Mouse (Mus musculus): ENCODE measurements around the gene Gsto1.

Gene Gsto1

DNA sequence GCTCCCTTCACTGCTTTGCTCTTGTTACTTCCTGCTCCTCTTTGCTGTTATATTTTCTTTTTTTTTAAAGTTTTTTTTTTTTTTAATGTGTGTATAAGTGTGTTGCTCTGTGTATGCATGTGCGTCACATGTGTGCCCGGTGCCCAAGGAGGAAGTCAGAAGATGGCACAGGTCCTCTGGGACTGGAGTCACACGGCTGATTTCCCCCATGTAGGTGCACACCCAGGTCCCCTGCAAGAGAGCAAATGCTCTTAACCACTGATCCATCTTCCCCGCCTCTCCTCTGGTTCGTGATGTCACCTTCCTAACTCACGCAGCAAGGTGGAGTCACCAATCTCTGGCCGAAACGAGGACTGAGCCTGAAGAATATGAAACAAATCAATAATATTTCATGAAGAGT, 33.3 kb downstream of the Gsto1 start:
- DNase-seq (ENCODE audit: low read depth, low spot score) = no peak

- DNase-seq (ENCODE audit: low read depth, low spot score) = no peak
Observed at GRCm38 (mm10) chr19:47890489-47891130, 35.8 kb downstream of the Gsto1 start.

DNA sequence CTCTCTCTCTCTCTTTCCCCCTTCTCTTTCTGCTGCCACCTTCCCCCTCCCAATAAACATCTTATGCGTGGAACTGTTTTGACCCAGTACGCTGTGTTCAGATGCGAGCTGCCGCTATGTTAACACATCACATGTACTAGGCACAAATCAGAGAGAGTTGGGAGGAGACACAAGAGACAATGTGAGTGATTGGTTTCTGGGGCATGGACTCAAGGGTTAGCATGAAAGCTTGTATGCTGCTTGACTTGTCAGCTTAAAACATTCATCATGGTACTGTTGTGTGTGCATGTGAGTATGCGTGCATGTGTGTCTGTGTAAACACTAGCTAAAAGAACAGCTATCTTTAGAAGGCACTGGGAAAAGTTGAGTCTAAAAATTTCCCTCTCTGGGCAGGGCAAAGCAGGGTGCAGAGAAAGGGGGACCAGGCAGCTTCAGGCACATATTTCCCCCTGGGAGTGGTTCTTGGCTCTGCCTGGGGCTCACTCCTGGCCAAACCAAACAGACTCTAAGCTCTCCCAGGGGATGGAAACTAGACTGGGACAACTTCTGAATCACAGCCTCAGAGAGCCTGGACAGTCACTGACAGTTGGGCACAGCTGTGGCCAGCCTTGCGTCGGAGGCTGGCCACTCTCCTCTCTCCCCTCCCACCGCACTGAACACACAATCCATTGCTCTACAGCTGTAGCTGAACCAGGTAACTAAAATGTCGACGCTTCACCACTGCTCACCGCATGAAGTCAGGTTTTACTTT, 37.0 kb downstream of the Gsto1 start:
- DNase-seq (ENCODE audit: low read depth, low spot score) = no peak

DNA sequence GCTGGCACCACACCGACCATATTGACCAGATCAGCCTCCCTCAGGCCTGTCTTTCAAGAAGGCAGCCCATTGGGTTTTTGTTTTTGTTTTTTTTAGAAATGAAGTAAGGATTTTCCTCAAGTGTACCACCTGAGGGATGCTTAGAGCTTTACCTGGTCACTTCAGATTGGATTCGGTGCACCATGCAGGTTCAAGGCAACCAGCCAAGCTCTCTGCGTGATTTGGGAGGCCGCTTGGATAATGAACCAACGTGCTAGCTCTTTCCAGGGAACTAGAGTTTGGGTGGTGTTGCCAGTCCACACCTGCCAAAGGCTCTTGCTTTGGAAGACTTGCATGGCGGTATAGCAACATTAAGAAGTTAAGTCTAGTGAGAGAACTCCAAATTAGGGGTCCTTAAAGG, 38.3 kb downstream of the Gsto1 start:
- DNase-seq (ENCODE audit: low read depth, low spot score) = no peak

- DNase-seq (ENCODE audit: low read depth, low spot score) = no peak
Observed at GRCm38 (mm10) chr19:47898472-47899079, 43.8 kb downstream of the Gsto1 start.

GRCm38 (mm10) chr19:47900012-47900411, 45.2 kb downstream of the Gsto1 start:
- DNase-seq (ENCODE audit: low read depth, low spot score) = no peak

- no peak for DNase-seq (ENCODE audit: low read depth, low spot score)
Observed at GRCm38 (mm10) chr19:47900558-47900957, 45.8 kb downstream of the Gsto1 start.

- DNase-seq (ENCODE audit: low read depth, low spot score) = no peak
Observed at GRCm38 (mm10) chr19:47902316-47903201, 47.8 kb downstream of the Gsto1 start.

DNA sequence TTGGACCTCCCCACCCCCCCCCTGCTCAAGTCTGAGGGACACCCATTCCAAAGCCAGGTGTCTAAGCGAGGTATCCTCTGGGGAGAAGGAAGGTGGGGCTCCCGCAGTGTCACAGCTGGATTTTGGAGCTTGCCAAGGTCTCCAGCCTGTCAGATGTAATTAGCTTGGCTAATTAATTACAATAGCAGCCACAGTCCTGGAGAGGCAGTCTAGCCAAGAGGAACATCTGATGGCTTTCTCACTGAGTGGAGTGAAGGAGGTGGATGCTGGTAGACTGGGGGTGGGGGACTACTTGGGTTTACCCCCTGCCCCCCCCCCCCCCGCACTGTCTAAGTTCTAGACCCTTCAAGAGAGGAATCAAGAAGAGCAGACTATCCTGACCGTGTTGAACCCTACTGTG, 48.9 kb downstream of the Gsto1 start:
- no peak for DNase-seq (ENCODE audit: low read depth, low spot score)

- no peak for DNase-seq (ENCODE audit: low read depth, low spot score)
Observed at GRCm38 (mm10) chr19:47905081-47905480, 50.3 kb downstream of the Gsto1 start.

DNA sequence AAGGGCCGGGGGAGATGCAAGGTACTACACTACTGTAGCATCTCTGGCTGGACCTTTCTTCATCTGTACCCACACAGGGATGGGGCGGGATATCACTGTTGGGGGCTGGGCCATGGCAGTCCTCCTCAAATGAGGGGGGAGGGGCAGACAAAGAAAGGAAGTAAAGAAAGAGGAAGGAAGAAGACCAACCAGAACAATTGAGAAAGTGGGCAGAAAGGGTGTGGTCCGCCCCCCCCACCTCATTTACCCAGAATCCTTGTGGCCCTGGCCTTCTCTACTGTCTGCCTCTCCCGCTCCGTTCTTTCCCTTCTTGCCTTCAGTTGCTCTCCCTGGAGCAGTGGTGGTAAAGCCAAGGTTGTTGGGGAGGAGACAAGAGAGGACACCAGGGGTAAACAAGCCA, 50.8 kb downstream of the Gsto1 start:
- no peak for DNase-seq (ENCODE audit: low read depth, low spot score)

- no peak for DNase-seq (ENCODE audit: low read depth, low spot score)
Observed at GRCm38 (mm10) chr19:47907596-47907995, 52.8 kb downstream of the Gsto1 start.

GRCm38 (mm10) chr19:47908961-47909371, 54.2 kb downstream of the Gsto1 start:
- DNase-seq (ENCODE audit: low read depth, low spot score) = no peak

GRCm38 (mm10) chr19:47909387-47910116, 54.8 kb downstream of the Gsto1 start:
- no peak for DNase-seq (ENCODE audit: low read depth, low spot score)

DNA sequence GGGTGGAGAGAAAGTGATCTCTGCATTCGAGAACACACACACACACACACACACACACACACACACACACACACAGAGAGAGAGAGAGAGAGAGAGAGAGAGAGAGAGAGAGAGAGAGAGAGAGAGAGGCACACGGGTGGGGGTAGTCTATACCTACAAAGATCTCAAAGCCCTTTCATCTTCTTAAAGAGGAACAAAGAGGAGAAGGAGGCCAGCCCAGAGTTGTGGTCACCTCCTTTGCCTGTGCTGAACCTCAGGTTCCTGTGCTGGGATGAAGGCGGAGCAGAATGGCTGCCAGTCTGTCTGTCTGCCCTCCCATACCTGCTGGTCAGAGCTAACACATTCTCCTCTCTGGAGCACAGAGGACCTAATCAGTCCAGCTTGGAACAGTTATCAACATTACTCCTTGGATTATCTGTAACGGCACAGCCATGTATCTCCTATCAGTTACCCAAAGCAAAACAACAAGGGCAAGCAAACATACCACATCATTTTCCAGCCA, 55.4 kb downstream of the Gsto1 start:
- DNase-seq (ENCODE audit: low read depth, low spot score) = no peak

DNA sequence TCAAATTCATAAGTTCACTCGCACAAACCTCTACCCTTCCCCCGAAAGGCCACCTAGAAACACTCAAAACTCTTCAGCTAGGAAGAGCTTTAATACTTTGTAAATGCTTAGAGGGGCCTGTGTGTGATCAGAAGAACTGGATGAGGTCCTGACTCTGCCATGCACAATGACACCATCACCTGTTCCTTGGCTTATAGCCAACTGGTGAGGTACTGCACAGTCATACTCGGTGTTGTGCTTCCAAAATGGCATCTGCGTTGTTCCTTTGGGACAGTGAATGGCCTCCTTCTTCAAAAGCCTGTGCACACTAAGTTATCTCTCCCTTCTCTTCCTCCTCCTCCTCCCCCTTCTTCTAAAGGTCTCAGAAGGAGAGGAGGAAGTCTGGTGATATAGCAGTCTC, 56.0 kb downstream of the Gsto1 start:
- DNase-seq (ENCODE audit: low read depth, low spot score) = no peak

- no peak for DNase-seq (ENCODE audit: low read depth, low spot score)
Observed at GRCm38 (mm10) chr19:47913344-47913743, 58.6 kb downstream of the Gsto1 start.

GRCm38 (mm10) chr19:47914191-47914590, 59.4 kb downstream of the Gsto1 start:
- no peak for DNase-seq (ENCODE audit: low read depth, low spot score)
